Mouse (Mus musculus) T-helper 2 cell (primary cell): ENCODE measurements around the gene Dlgap4.
"Not testable (repeated sequence)": the region's sequence is repeated elsewhere in the genome, so short reads cannot be mapped to it uniquely, and the experiment has no call there.

Experiments used
- in situ Hi-C: fragments of 300-600 bp; cut with MboI, MseI; formaldehyde crosslinking; loops from one replicate; pipeline ENCODE4 v1.15.1; 2025; ENCODE audit warnings: high pct_unique_total_duplicates

Dlgap4 gene

DNA sequence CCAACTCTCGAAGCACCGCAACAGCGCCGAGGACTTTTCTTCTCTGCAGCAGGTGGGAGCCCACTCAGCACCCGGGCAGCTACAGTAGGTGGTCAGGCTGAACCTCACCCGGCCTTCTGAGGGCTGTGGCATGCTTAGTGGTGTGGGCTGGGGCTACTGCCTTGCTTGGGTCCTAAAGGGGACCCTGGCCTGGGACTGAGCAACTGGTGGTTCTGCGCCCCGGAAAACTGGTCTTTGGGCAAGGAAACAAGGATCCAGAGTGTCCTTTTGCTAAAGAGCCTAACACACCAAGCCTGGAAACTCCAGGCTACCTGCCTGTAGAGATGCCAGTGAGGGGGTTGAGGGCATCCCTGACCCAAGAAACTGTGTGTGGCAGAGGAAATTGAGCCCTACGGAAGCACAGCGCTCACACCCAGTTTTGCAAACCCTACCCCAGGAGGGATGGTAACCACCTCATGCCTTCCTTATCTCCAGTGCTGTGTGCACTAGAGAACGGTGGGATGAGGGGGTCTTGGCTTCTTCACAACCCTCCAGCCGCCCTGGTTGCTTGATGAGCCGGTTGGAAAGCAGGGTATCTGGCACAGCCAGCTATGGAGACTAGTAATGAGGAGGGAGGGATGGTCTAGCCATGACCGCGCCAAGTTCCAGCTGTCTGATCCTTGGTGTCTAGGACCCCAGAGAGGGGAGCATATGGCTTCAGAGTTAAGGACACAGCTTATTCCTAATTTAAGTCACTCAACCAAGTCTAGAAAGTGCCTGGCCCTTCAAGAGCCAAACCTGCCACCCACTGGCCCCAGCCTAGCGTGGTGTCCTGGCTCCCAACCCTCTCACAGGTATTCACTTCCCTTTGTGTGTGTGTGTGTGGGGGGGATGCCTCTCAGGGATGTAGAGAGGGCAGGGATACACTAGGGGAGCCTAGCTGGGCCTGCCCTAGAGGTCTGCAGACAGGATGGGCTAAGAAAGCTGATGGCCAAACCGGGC, 162.2 kb downstream of the Dlgap4 start:
- in situ Hi-C loops: no loop called here

DNA sequence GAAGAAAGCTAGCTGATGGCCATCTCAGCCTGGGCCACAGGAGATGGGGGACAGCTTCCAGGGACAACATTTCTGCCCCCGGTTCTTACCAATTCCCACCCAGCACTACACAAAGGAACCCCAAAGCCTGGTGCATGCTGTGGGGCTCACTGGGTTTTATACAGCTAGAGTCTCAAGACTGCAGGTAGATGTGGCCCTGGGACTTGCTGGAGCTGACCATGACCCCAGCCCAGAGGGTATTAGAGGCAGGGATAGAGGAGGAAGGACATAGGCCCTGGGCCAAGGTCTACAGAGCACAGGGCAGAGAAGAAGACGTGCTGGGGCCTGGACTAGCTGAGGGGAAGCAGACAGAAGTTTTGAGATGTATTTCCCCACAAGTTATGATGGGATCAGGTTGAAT, 163.4 kb downstream of the Dlgap4 start:
- in situ Hi-C loops: no loop called here

DNA sequence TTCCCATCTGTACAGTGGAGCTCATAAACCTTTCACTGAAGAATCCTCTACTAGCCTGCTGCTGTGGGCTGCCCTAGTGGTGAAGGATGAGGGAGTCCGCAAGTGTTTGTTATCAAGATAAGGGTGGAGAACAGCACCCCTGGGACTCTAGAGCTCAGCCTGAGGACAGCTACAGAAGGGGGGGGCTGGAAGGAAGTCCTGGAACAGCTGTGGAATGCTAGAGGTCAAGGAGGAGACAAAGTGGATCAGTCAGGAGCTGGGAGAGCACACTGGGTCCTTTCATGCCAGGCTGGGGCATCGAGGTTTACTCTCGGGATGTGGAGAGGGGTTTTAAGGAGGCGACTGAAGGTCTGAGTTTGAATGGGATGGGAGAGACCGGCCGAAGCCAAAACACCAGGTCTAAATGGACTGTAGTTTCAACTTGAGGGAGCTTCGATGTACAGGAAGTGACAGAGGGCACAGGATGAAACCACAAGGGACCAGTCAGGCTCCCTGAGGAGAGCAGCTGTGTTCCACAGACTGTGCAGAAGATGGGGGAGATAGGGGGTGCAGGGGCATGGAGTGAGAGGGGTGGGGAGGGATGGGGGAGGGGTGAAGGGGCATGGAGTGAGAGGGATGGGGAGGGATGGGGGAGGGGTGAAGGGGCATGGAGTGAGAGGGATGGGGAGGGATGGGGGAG, 164.0 kb downstream of the Dlgap4 start:
- in situ Hi-C loops: no loop called here

DNA sequence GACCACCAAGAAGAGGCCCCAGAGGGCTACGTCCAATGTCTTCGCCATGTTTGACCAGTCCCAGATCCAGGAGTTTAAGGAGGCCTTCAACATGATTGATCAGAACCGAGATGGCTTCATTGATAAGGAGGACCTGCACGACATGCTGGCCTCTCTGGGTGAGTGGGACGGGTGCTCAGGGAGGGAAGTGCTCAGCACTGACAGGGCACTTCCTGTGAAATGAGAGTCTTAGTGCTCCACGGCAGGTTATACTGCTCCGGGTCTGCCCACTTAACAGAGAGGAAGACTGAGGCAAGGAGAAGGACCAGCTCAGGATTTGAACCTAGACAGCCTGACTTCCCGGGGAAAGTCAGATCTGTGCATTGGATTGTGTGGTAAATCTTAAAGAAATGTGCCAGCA, 165.1 kb downstream of the Dlgap4 start:
- in situ Hi-C loops: no loop called here

DNA sequence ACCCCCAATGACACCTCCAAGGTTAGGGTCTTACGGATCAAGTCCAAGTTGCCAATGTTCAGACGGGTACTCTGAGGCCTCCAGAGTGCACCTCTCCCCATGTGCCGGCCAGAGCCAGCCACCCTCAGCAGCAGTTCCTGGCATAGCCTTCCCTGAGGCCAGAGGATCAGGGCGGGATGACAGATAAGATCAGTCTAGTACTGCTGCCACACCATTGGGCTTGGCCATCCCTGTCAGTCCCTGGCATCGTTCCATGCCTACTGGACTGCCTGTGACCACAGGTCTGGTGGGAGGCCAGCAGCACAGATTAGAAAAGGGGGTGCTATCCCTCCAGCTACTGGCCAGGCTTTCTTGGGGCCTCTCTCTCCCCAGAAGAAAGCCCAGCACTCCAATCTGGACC, 165.5 kb downstream of the Dlgap4 start:
- in situ Hi-C loops: no loop called here

DNA sequence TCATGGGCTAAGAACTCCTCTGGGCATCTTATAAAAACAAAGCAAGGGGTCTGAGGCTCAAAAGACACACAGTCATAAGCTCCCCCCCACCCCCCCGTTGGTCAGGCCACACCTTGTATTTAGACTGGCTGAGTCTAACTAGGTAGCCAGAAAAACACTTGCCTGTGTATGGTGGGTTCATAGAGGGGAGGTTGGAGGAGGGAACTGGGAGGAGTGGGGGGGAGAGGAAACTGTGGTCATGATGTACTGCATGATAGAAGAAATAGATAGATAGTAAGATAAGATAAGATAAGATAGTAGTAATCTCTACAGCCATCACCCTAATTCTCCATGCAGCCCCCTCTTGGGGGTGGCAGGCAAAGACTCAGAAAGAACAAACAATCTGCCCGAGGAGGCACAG, 166.0 kb downstream of the Dlgap4 start:
- in situ Hi-C loops: no loop called here

DNA sequence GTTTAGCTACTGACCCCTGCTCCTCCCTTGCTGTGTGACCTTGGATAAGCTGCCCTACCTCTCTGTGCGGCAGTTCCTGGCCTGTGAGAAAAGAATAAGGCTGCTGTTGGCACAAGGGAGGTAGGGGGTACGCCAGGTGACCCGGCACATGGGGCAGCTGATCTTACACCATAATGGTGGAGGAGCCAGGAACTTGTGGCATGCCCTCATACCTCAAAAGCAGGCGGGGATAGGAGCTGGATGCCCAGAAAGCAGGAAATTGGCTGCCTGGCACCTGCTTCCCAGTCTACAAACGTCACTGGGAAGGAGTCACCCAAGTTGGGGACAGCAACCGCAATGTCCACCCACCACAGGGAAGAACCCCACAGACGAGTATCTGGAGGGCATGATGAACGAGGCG, 166.6 kb downstream of the Dlgap4 start:
- in situ Hi-C loops: no loop called here

DNA sequence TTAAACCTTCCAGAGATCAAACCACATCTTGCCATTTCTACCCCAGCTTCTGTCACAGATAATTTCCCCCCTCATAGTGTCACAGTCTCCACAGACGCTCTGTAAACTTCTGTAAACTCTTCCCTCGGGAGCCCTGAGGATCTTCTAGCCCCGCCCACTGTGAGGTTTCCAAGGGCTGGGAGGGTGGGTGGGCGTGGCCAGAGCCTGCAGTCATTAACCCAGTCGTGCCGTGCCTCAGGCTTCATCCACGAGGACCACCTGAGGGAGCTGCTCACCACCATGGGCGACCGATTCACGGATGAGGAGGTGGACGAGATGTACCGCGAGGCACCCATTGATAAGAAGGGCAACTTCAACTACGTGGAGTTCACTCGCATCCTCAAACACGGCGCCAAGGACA, 167.2 kb downstream of the Dlgap4 start:
- in situ Hi-C loops: no loop called here

DNA sequence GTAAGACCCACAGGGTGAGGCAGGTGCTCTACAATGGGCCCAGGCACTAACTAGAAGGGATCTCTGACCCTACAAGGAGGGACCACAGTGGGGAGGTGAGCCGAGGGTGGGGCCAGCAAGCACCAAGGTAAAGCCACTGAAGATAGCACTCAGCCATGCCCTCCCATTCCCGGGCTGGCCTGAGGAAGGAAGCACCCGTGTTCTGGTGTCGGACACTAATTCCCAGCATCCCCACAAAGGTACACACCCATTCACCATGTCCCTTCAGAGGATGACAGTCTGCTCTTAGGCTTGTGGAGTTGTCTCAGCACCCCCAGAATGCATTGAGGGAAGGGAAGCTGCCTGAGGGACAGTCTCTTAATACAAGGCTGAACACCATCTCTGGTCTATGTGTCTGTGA, 167.8 kb downstream of the Dlgap4 start:
- in situ Hi-C loops: no loop called here

DNA sequence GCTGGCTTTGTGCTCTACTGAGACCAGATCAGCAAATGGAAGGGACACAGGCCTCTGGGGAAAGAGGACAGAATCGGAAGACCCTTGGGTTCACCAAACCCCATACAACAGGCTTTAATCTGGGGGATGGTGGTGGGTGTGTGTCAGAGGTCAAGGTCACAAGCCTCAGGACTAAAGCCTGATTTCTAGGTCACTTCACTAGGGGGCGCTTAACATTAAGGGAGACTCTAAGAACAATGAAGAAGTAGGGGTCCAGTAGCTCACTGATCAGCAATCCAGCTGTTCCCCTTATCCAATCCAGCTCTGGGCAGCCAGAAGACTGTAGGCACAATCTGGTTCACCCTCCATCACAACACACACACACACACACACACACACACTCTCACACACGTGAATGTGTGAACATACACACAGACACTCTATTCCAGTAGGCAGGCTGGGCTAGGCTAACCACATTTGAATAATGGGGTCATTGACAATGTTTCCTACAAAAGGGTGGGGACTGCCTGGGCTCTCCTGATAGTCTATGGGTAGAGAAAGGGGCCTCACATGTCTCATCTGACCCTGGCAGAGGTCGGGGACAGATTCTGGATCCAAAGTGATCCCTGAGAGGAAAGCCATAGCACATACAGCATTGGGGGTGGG, 168.5 kb downstream of the Dlgap4 start:
- in situ Hi-C loops: no loop called here

DNA sequence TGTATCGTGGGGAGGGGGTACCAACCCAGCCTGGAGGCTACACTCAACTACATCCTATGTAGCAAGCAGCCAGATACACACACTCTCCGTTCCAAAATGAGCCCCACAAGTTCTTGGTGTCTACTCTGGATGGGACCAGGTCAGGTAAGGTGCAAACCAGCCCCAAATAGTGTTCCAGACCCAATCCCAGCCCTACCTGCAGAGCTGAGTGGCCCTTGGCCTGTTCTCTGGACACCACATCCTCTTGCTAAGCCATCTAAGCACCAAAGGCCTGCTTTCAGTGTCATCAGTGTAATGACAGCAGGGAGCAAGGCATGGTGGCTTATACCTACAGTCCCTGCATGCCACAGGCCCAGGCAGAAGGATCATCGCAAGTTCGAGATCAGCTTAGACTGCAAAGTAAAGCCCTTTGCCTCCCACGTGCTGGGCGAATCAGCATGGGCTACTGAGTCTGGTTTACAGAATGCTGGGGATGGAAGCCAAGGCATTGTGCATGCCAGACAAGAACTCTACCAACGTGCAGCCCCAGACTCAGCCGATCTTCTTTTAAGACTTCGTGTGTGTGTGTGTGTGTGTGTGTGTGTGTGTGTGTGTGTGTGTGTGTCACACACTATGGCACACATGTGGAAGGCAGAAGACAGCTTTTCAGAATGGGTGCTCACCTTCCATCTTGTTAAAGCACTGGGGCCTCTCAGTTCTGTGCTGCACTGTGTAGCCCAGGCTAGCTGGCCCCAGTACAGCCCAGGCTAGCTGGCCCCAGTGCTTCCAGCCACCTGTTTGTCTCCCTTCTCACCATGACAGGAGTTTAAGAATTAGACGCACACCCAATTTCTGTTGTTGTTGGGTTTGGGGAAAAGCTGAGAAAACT, 169.2 kb downstream of the Dlgap4 start:
- in situ Hi-C loops: no loop called here

DNA sequence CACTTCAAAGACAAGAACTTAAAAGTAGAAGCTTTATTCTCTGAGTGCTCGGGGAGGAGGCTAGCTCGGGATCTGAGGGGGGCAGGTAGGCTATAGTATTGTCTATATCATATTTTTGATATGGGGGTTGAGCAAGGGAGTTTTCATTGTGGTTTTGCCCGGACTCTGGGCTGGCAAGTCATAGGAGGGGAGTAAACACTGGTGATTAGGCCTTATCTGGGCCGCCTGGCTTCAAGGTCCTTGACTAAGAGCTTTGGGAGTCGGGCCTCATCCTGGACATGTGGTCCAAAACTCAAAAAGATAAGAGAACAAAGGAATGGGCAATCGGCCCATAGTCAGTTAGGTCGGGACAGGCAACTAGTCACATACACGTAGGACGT, 169.8 kb downstream of the Dlgap4 start:
- in situ Hi-C loops: no loop called here

DNA sequence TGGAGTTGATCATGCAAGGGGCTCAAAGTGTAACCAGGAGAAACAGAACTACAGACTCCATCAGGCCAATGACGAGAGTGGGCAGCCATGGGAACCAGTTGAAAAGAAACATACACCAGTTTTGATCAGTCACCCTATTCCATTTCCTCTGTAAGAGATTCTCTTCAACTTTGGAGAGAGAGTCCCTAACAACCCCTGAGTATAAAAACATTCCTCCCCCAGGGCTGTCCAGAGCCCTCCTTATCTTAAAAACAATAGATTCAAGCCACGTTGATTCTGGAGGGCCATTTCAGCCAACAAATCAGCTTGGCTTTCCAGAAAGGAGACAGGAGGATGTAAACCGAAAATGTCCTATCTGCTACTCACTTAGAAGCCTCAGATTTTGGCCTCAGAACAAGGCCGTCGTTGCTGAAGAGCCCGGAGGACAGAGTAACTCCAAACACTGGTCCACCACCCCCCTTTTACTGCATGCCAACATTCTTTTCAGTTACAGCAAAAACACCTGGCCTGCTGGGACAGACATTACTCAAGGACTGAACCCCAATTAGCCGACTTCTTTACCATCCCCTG, 170.6 kb downstream of the Dlgap4 start:
- in situ Hi-C loops: no loop called here

DNA sequence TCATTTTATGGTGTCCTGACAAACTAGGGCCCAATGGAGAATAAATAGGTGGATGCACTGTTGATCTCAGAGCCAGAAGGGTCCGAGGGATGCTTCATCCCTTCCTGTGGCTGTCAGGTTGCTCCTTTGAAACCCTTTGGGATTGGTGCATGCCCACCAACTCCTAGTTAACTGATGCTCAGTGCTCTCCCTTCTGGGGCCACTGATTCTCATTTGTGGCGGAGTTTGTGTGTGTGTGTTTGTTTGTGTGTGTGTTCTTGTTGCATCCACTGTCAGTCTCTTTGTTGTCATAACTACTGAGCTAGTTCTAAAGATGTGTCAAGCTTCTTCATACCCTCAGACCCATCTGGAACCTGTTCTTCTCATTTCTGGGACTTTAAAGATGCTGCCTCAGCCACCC, 171.4 kb downstream of the Dlgap4 start:
- in situ Hi-C loops: no loop called here

DNA sequence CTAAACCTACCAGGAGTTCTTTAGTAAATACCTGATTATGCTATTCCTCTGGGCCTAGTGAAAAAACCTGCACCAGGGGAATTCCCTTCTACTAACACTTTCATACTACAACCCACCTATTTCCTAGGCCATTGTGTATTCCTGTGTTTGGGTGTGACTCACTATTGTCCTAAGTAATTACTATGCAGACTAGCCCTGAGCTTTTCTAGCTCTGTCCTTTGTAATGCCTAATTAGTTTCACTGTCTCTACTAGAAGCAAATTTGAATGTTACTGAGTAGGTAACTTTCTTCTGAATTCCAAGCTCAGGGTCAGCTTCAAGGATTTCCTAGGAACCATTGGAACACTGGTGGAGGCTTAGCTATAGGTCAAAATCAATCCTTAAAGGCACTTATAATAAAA, 172.9 kb downstream of the Dlgap4 start:
- in situ Hi-C loops: not testable (repeated sequence)

DNA sequence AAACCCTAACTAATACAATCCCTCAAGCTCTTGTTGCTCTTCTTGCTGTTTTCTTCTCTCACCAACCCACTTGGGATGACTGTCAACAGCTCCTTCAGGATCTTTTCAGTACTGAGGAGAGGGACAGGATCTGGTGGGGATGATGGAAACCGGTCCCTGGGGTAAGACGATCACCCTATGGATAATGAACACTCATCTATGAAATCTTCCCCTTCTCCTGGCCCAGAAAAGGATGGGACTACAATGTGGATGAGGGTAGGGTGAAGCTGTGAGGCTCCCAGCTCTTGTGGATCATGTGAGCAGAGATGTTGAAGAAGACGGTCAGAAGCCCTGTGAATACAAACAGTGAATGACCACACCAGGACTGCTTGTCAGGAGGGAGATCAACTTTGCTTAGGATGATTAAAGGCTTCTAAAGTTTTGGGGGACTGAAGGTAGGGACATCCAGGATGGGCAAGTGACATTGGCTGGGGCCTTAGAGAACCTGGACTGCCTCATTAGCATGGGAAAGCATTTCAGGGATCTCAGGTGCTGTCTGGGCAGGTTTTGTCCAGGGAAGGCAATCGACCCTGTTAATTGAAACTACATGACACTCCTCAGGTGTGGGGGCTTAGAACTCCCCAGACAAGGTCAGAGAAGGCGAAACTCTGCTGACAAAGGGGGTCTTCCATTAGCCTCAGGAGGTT, 173.7 kb downstream of the Dlgap4 start:
- in situ Hi-C loops: no loop called here

DNA sequence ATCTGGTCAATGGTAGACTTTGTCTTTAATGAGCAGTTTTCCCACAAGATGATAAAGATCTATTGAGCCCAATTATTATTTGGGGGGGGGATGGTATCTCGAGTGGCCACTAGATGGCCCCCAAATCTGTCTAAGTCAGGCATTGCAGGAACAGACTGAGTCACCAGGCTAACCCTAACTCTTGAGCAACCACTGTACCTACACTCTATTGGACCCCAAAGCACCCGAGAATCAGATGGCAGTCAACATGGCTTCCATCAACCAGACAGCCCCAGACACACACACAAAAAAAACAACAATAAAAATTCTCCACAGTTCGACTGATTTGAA, 174.2 kb downstream of the Dlgap4 start:
- in situ Hi-C loops: no loop called here

DNA sequence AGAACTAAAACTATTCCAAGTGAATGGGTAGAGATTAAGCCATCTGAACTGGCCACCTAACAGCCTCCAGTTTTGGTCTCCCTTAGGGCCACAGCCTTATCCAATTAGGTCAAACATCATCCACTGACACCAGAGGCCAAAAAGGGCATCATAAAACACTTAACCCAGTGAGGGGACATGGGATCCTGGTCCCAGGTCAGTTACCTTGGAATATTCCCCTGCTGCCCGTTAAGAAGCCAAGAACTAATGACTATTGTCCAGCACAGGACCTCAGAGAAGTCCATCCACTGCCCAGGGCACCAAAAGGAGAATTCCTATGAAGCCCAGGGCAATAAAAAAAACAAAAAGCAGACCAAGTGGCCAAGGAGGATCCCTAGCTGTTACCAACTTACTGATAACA, 175.3 kb downstream of the Dlgap4 start:
- in situ Hi-C loops: no loop called here

DNA sequence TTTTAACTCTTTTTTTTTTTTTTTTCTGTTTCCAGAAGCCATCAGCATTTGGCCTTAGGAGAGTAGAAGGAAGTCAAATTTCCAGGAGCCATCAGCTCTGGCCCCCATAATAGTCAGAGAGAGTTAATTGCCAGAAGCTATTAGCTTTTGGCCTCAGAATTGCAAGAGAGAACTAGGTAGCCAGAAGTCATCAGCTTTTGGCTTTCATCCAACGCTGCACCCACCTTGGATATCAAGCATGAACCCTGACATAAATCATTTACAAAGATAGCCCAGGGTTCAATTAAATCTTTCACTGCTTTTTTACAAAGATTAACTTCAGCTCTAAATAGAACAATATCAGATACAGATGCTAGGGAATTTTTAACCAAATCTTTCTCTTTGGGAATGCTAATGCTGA, 185.0 kb downstream of the Dlgap4 start:
- in situ Hi-C loops: no loop called here

DNA sequence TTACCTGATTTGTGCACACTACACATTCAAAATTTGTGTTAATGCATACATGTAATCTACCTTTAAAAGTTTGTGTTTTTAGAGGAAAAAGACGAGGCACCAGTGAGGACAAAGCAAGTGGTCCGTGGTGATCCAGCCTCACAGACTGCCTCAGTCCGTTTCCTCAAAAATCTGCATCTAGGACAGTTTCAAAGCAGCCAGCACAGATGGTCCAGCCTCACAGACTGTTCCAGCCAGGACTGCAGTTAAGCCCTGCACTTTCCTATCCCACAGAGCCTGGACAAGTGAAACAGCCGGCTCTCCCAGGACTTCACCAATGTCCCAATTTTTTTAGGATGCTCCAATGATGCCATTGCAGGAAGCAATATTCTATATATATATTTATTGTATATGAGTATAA, 187.5 kb downstream of the Dlgap4 start:
- in situ Hi-C loops: no loop called here

DNA sequence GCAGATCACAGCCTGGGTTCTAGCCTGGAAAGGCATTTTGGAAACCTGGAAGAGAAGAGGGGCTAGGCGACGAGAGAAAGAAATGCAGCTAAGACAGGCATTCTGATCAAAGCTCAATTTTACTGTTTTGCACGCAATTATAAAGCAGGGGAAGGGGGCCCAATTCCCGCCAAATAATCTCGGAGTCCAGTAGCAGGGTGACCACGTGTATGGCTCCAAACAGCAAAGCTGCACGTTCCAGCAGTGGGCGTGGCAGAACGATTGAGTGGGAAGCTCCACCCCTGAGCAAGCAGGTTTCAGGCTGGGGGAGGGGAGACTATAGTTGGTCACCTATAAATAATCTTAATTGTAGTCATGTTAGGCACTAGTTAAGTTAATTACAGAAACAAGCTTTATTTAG, 188.6 kb downstream of the Dlgap4 start:
- in situ Hi-C loops: not testable (repeated sequence)
